Mouse (Mus musculus) stomach, embryonic 16.5 days (tissue): ENCODE measurements at regions not wholly inside any gene's neighbourhood (a gene's known extent, or its start where the extent isn't known, plus 50 kb on each side); places are given as distances from the start of the nearest gene placed in this dataset.

ENCODE experiments used
- ATAC-seq: fragments of 200-750 bp; cut with Nextera tagmentation; 2 replicates; pipeline ENCODE4 v1.8.0; 2017; ENCODE audit warnings: moderate number of reproducible peaks, moderate TSS enrichment; ENCODE audit not compliant: insufficient read depth, low FRiP score
- H3K27ac ChIP-seq: fragments of 300-500 bp; sonication (generic); 2 replicates; pipeline ENCODE4 v1.5.1; 2014; ENCODE audit warnings: low read length
- H3K27me3 ChIP-seq: fragments of 300-500 bp; sonication (generic); 2 replicates; pipeline ENCODE4 v1.6.1; 2014; ENCODE audit warnings: low read length, control low read depth, mixed read lengths; ENCODE audit not compliant: control insufficient read depth, insufficient read depth
- H3K36me3 ChIP-seq: fragments of 300-500 bp; sonication (generic); 2 replicates; pipeline ENCODE4 v1.6.1; 2014; ENCODE audit warnings: low read length; ENCODE audit not compliant: control insufficient read depth, insufficient read depth
- H3K4me1 ChIP-seq: fragments of 300-500 bp; sonication (generic); 2 replicates; pipeline ENCODE4 v1.6.1; 2014; ENCODE audit warnings: low read length, control low read depth, mixed read lengths; ENCODE audit not compliant: control insufficient read depth, insufficient read depth
- H3K4me2 ChIP-seq: fragments of 300-500 bp; sonication (generic); 2 replicates; pipeline ENCODE4 v1.6.1; 2014; ENCODE audit warnings: low read depth, low read length, mixed read lengths
- H3K4me3 ChIP-seq: fragments of 300-500 bp; sonication (generic); replicated peaks from 2 replicates; pipeline ENCODE4 v1.5.1; 2014; ENCODE audit warnings: mild to moderate bottlenecking, low read length
- H3K9ac ChIP-seq: fragments of 300-500 bp; sonication (generic); 2 replicates; pipeline ENCODE4 v1.6.1; 2014; ENCODE audit warnings: low read length
- H3K9me3 ChIP-seq: fragments of 300-500 bp; sonication (generic); replicated peaks from 2 replicates; pipeline ENCODE4 v1.6.1; 2016; ENCODE audit warnings: low read length, control low read depth; ENCODE audit not compliant: control insufficient read depth
- WGBS: fragments of 180-500 bp; shearing (Covaris S2); extraction: QIAGEN DNeasy Blood & Tissue Kit; methylation state at CpG from one replicate; pipeline ENCODE4 v1.1.7; 2014; 5-methylcytosine and 5-hydroxymethylcytosine counted together

DNA sequence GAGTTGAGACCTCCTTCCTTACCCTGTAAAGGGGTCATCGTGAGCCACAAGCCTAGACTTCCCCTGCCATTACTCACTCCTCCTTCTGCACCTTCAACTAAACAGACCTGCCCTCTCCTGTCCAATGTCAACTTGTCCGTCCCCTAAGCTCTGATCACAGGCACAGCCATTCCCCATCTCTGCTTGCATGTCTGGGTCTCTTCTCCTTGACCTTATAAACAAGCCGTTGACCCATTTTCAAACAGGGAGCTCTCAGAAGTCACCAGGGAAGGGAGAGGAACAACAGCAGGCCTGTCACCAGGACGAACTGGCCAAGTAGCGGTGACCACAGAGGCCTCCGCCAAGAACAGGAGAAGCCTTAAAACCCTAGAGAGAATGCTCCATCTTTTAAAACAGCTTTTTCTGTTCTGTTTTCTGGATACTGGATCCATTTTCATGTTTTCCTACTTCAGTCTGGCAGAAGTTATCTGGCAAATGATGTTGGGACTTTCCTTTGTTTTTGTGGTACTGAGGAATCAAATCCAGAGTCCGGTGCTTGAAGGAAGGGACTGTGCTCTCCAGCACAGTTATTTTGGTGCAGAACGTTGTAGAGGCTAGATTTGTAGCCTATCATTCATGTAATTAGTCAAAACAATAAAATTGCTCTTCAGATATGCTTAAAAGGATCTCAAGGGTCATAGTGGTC lies 302.2 kb upstream of the Hnrnpa3 start:
- Histone ChIP-seq H3K4me2 (no peak overlapping the region), H3K27ac (no peak overlapping the region), H3K9me3 (no peaks in the 10 kb centered on the region), H3K4me3 (no peak overlapping the region), H3K4me1 (no peaks in the 10 kb centered on the region), H3K36me3 (no peaks in the 10 kb centered on the region), H3K27me3 (no peaks in the 10 kb centered on the region), H3K9ac (no peak overlapping the region)
- ATAC-seq, result no peak
- 65% methylated on average over 8 of the region's 8 CpGs for WGBS

DNA sequence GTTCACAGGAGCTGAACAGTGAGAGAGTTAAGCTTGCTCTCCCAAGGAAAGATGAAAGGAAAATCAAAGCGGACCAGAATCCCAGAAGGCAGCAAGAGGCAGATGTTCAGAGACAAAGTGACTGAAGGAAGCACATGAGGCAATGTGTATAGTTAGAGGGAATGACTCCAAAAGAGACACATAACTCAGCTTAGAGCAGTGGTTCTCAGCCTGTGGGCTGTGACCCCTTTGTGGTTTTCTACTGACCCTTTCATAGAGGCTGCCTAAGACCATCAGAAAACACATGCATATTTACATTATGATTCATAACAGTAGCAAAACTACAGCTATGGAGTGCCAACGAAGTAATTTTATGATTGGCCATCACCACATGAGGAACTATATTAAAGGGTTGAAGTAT lies 301.5 kb upstream of the Hnrnpa3 start:
- no peaks in the 10 kb centered on the region for H3K9me3 ChIP-seq
- H3K27me3 ChIP-seq, result no peaks in the 10 kb centered on the region
- H3K27ac ChIP-seq, result no peak overlapping the region
- no peaks in the 10 kb centered on the region for H3K36me3 ChIP-seq
- WGBS, result 73% methylated on average over 2 of the region's 2 CpGs
- no peak for ATAC-seq
- no peak overlapping the region for H3K4me2 ChIP-seq
- no peak overlapping the region for H3K4me3 ChIP-seq
- H3K9ac ChIP-seq, result no peak overlapping the region
- no peaks in the 10 kb centered on the region for H3K4me1 ChIP-seq

DNA sequence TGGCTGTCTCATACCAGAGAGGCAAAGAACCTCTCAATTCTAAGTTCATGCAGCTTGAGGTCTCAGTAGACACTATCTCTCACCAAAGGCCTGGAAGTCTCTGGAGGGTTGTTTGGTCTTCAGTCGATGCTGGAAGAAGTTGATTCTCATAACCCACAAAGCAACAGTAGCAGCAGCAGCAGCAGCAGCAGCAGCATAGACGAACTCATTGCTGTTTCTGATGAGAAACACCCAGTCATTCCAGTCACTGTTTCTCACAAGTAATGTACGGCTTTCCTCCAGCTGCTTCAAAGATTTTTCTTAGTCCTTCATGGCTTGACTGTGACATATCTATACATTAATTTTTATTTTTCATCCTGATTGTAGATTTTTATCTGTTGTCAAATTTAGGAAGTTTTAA lies 298.1 kb upstream of the Hnrnpa3 start:
- ATAC-seq, result no peak
- Histone ChIP-seq H3K4me1 (no peaks in the 10 kb centered on the region), H3K4me2 (no peak overlapping the region), H3K27ac (no peak overlapping the region), H3K9me3 (no peaks in the 10 kb centered on the region), H3K36me3 (no peaks in the 10 kb centered on the region), H3K27me3 (no peaks in the 10 kb centered on the region), H3K9ac (no peak overlapping the region), H3K4me3 (no peak overlapping the region)
- WGBS, result 77% methylated on average over 3 of the region's 3 CpGs

DNA sequence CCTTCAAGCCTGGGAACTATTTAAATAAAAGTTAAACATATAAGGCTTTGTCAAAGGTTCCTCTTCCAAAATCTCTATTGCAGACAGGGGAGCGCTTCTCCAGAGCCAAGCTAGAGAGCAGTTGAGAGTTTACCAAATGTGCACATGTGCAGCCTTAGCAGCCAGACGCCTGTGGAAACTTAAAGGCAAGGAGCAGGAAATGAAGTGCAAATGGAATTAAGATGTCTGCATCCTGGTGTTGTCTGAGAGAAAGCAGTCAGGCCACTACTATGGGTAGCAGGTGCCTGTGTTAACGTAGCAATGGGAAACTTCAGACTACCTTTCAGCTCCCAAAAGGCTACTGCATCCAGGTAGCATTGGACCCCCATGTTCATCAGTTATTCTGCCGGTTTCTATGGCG lies 282.4 kb upstream of the Hnrnpa3 start:
- 77% methylated on average over 5 of the region's 5 CpGs for WGBS
- Histone ChIP-seq H3K9ac (no peak overlapping the region), H3K27me3 (no peaks in the 10 kb centered on the region), H3K9me3 (no peaks in the 10 kb centered on the region), H3K4me3 (no peak overlapping the region), H3K36me3 (no peaks in the 10 kb centered on the region), H3K4me1 (no peaks in the 10 kb centered on the region), H3K27ac (no peak overlapping the region), H3K4me2 (no peak overlapping the region)
- ATAC-seq, result no peak

DNA sequence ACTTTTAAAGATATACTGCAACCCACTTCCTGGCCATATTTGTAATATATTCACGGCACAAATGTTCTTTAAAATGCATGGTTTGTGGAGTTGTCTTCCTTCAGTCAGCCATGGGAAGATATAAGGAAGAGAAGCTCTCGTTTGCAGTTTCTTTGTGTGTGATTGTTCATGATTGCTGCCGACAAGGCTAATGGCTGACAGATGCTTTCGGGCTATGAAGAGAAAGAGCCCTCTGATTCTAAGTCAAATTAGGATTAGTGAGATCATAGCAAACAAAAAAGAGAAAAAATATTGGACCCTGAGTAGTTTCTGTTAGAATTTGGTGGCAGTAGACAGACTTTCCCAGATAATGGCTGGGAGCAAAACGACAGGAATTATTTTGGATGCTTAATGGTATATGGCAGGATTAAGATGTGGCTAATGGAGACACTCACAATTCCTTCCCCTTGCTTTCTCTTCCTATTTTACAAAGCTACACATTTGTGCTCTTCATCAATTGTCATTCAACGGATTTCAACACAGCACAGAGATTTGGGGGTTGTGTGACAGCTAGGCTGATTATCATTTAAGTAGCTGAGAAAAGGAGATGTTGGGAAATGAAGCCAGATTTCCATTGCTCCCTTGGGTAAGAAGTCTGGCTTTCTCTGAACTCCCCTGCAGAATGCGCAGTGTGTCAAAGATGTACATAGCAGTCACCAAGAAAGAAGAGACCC lies 273.4 kb upstream of the Hnrnpa3 start:
- no peak for ATAC-seq
- 64% methylated on average over 7 of the region's 7 CpGs for WGBS
- no peak overlapping the region for H3K9ac ChIP-seq

DNA sequence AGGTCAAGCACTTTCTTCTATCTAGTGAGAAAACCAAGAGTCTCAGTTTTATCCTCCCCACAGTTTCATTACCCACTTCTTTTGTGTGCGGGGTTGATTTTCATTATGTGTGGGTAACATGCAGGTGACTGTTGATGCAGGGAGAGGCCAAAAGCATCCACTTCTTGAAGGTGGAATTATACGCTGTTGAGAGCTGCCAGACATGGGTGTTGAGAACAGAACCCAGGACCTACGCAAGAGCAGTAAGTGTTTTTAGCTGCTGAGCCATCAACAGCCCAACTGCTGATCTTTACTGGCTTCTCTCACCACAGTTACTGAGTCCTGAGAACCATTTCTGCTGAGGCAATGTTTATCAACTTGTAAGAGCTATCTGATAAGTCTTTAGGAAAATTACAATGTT lies 272.4 kb upstream of the Hnrnpa3 start:
- Histone ChIP-seq H3K4me1 (no peaks in the 10 kb centered on the region), H3K27ac (no peak overlapping the region), H3K4me2 (no peak overlapping the region), H3K9ac (no peak overlapping the region), H3K9me3 (no peaks in the 10 kb centered on the region), H3K27me3 (no peaks in the 10 kb centered on the region), H3K4me3 (no peak overlapping the region), H3K36me3 (no peaks in the 10 kb centered on the region)
- ATAC-seq, result no peak
- 87% methylated on average over 3 of the region's 3 CpGs for WGBS

More for the DNA sequence above, 273.4 kb upstream of the Hnrnpa3 start:
- Histone ChIP-seq H3K27me3 (no peaks in the 10 kb centered on the region), H3K27ac (no peak overlapping the region), H3K9me3 (no peaks in the 10 kb centered on the region), H3K36me3 (no peaks in the 10 kb centered on the region), H3K4me1 (no peaks in the 10 kb centered on the region), H3K4me3 (no peak overlapping the region), H3K4me2 (no peak overlapping the region)

DNA sequence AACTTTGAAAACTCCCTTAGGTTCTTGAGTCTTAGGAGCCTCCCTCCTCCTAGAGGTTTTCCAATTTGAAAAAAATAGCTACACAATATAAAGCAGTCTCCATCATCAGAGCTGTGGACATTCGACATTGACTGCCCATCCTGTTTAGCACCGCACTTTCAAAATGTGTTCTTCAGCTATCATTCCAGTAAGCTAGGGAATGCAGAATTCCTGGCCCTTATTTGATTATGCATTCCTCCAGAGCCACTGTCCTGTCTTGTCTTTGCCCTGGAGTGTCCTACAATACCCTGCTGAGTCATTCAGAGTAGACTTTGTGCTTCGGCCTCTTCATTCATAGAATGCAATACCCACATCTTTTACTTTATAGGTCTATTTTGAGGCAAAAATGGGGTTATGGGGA lies 267.0 kb upstream of the Hnrnpa3 start:
- Histone ChIP-seq H3K36me3 (no peaks in the 10 kb centered on the region), H3K4me1 (no peaks in the 10 kb centered on the region), H3K9me3 (no peaks in the 10 kb centered on the region), H3K27ac (no peak overlapping the region), H3K4me2 (no peak overlapping the region), H3K27me3 (no peaks in the 10 kb centered on the region), H3K9ac (no peak overlapping the region), H3K4me3 (no peak overlapping the region)
- ATAC-seq, result no peak
- 86% methylated on average over 3 of the region's 3 CpGs for WGBS

DNA sequence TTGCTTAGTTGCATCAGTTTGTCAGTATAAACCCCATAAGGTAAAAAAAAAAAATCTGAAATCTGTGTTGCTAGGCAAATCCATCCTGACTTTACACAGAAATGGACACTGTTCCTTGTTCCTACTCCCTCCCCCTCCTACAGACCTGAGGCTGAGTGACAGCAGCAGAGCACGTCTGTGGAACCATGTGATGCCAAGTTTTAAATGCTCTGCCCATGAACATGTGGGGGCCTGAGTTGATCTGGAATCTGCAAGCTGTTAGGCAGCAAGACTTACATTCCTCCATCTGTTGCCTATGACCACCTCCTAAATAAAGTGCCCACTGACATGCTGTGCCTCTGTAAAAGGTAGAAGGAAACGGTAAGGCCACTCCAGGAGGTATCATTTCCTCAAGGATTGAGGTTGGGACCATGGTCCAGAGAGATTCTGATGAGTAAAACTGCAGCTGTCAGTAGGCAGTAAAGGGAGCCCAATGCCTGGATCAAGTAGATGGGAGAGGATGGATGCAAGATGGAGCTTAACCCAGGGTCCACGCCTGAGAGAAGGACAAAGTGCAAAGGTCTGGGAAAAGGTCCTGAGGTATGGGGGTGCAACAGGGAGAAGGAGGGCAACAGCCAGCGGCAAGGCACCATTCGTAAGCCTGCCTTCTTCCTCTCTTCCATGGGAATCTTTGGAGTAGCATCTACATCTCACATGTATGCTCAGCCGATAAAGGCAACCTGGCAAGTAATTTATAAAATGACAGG lies 264.0 kb upstream of the Hnrnpa3 start:
- WGBS, result 77% methylated on average over 6 of the region's 6 CpGs
- no peaks in the 10 kb centered on the region for H3K9me3 ChIP-seq
- no peaks in the 10 kb centered on the region for H3K36me3 ChIP-seq
- no peak overlapping the region for H3K4me3 ChIP-seq
- ATAC-seq, result no peak
- H3K27ac ChIP-seq, result no peak overlapping the region
- H3K27me3 ChIP-seq, result no peaks in the 10 kb centered on the region
- H3K9ac ChIP-seq, result no peak overlapping the region
- no peak overlapping the region for H3K4me2 ChIP-seq
- H3K4me1 ChIP-seq, result no peaks in the 10 kb centered on the region

DNA sequence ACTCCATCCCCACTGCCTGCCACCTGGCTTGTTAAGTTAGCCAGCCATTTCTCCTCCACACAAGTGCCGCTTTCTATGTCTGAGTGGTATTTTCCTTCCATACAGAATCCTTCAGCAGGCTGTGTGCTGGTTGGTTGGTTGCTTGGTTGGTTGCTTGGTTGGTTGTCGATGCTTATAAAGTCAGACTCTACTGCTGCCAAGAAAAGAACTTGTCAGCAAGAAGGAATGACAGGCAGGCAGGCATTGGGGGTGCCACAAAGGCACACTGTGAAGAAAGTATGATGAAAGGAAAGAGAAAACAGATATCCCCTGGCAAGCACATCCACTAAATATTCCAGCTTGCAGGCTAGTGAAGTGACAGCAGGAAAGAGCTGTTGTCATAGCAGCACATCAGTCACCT lies 263.0 kb upstream of the Hnrnpa3 start:
- H3K9ac ChIP-seq, result no peak overlapping the region
- no peak overlapping the region for H3K4me3 ChIP-seq
- no peaks in the 10 kb centered on the region for H3K36me3 ChIP-seq
- WGBS, result 82% methylated on average over 2 of the region's 2 CpGs
- no peak overlapping the region for H3K27ac ChIP-seq
- no peaks in the 10 kb centered on the region for H3K4me1 ChIP-seq
- no peaks in the 10 kb centered on the region for H3K9me3 ChIP-seq
- ATAC-seq, result no peak
- H3K27me3 ChIP-seq, result no peaks in the 10 kb centered on the region
- H3K4me2 ChIP-seq, result no peak overlapping the region
